Mouse (Mus musculus) erythroblast, embryonic 14.5 days (primary cell): ENCODE results near the gene Arsg.

Source experiments
- GATA1 ChIP-seq: IDR thresholded peaks from 2 replicates; pipeline ENCODE4 v1.6.1; 2012; ENCODE audit warnings: low read length, inconsistent platforms, mixed read lengths
- TAL1 ChIP-seq: IDR thresholded peaks from 3 replicates; pipeline ENCODE4 v1.6.1; 2012; ENCODE audit warnings: low read length, inconsistent platforms, mixed read lengths

- TF ChIP-seq GATA1 = no peak
- TF ChIP-seq TAL1 = no peak
Measured at GRCm38 (mm10) chr11:109569809-109570208, 96.6 kb downstream of the Arsg start.
